Mouse (Mus musculus) layer of hippocampus, adult 18-20 months (tissue): ENCODE results near the gene Xpo5. TPM values are rescaled to one million over a fixed set of nuclear protein-coding genes. Genes with fewer than 3 reads are reported as not detected.
A peak's percentile ranks its signal among the peaks of the same experiment; 100 is the strongest.

Source experiments
- DNase-seq, 2 experiments: peaks; one replicate each; pipeline ENCODE4 v3.0.0; 2022; ENCODE audit warnings: low spot score in 2 of 2
- long read RNA-seq: library from polyadenylated mRNA; stranded (forward); transcript quantifications from one replicate; pipeline ENCODE4 v2.0.0, GENCODE M21; 2021
- total RNA-seq, 2 experiments: library from RNA; stranded (reverse); gene quantifications; 2 replicates each; pipeline ENCODE4 v1.2.3; 2021

Gene Xpo5
- total RNA-seq = 10 to 100 TPM; 46.6 to 47.2 TPM
- long read RNA-seq, full-length matches to known transcripts = 8 of 26 reads
- long read RNA-seq, partial matches to known transcripts = 15 of 26 reads
- long read RNA-seq, other reads (novel, unspliced or antisense) = 3 of 26 reads

DNA sequence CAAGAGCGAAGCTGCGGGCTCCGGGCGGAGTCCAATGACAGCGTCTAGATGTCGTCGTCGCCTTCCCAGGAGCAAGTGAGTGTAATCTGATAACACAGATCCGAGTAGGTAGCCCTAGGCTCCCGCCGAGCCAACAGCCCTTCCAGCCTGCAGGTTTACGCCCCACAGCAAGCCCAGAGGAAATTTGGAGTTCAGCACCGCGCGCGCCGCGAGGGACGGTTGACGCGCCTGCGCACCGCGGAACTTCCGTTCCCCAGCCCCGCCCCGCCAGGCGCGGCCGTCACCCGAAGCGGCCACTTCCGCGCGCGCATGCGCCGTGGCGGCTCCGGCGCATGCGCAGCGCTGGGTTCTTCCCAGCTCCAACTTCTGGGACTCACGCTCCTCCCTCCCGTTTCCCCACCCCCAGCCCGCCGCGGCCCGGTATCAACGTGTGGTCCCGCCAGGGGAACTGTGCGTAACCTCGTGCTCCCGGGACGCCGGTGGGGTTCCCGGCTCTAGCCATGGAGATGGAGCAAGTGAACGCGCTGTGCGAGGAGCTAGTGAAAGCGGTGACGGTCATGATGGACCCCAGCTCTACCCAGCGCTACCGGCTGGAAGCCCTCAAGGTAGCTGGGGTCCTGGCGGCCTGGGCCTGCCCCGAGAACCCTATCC is at the start of gene Xpo5, which contains the start of gene Polh:
TSS of gene Xpo5 (plus strand) at position 362 of the 651 bp plus-strand sequence.
TSS of gene Polh (minus strand) at position 225 of the 651 bp plus-strand sequence.
- peak; percentile 92 to 94 for DNase-seq

DNA sequence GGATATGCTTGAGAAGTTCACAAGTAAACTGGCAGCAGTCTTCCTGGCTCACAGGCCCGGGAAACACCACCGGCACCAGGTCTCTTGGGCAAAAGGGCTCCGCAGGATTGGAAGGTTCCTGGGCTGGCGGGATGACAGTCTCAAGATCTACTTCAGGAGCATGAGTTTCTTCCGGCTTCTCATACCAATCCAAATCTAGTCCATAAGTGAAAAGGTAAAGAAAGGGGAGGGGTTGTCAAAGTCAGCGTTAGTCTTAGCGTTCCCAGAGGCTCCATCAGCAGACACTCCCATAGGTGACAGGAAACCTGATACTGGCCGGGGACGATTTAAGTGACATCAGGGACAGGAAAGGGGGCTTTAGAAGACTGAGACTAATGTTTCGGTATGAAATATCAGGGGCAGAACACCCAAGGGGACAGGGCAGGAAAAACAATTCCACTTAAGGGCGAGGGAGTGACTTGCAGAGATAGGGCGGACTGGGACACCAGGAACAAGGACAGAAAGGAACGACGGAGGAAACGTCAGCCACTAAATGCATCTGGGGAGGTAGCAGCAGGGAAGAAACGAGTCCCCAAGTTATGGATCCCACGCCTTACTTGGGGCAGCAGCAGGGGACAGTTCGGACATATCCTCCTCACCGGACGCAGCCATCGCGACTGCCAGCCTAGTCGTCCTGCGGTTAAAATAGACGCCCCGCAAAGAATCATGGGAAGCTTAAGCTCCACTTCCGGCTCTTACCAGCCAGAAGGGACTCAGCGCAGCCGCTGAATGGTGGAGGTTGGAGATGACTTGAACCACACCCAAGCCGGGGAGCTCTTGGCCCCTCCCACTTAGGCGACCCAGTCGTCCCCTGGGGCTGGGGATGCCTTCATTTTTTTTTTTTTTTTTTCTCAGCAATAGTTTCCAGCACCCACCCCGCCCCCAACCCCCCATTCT is 49.5 kb upstream of the Xpo5 start, which contains the start of gene Mad2l1bp:
TSS of gene Mad2l1bp (minus strand) at position 707 of the 936 bp plus-strand sequence.
- peak; percentile 78 to 92 for DNase-seq

DNA sequence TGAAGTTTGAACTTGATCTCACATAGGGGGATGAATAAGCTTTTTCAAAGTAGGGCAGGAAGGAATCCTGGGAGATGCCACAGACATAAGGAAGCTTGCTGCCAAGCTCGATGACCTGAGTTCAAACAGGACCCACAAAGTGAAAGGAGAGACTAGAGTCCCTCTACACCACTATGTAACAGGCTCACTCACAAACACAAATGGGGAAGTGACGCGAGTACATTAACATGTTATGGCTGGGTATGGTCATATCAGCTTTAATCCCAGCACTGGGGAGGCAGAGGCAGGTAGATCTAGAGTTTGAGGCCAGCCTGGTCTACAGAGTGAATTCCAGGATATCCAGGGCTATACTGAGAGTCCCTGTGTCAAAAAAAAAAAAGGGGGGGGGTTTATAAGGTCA is 48.2 kb upstream of the Xpo5 start:
- no peak for DNase-seq

DNA sequence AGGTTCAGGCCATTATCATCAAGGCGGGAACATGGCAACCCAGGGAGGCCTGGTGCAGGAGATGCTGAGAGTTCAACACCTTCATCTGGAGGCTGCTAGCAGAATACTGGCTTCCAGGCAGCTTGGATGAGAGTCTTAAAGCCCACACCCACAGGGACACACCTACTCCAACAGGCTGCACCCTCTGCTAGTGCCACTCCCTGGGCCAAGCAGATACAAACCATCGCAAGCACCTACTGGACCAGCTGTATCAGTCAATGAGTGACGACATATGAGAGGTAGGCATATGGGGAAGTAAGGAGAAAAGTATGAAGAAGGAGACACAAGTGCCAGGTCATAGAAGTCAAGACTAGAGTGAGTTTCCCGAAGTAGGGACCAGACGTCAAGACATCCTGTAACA is 45.9 kb upstream of the Xpo5 start:
- no peak for DNase-seq

DNA sequence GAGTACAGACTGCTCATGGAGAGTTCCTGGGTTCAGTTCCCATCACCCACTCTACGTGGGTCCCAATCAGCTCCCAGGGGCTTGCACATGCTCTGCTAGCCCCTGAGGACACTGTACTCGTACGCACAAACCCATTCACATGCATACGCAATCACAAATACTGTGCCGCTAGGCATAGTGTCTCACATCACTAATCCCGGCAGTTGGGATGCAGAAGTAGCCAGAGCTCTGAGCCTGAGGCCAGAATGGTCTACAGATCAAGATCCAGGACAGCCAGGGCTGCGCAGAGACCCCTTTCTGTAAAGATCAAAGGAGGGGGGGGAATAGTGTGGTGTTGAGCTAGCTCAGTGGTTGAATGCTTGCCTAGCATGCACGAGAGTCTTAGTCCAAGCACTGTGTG is 45.5 kb upstream of the Xpo5 start:
- DNase-seq = no peak

DNA sequence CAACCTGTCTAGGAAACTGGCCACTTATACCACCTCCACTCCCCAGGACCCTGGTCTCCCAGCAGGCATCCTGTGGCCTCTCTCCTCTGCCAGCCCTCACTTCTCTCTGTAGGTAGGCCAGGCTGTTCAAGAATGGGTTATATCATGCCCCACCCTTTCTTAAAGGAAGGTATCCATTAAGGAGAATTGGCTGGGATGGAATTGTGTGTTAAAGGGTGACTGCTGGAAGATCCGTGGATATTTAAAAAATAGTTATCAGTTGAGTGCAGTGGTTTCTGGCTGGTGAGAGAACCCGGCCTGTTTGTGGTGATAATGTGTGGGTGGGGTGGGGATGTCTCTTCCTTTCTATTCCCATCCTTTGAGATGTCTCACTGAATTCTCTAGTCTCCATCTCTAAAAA is 43.3 kb upstream of the Xpo5 start:
- DNase-seq = no peak

DNA sequence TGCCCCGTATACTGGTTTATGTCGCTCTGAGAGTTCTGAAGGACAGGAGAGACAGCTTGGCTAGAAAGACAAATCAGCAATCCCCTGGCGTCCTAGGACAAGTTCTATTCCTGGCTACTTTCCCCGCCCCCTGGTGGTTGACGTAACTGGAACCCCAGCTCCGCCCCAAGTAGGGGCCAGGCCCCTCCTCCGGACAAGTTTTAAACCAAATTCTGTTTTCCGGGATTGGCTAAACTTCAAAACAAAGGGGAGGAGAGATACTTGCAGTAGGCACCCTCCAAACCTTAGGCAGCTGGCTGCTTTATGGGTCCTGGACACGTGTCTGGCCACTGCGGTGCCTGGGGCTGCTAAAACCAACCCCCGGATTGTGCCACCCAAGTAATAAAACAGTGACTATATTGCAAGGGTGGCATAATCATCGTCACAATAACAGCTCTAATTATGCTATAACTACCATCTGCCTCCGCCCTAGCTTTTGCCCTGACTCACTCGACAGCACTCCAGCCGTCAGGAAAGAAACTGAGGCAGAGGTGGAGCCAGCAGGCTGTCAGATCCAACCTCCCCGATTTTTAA is 42.4 kb upstream of the Xpo5 start:
- DNase-seq = peak; percentile 79 to 87

DNA sequence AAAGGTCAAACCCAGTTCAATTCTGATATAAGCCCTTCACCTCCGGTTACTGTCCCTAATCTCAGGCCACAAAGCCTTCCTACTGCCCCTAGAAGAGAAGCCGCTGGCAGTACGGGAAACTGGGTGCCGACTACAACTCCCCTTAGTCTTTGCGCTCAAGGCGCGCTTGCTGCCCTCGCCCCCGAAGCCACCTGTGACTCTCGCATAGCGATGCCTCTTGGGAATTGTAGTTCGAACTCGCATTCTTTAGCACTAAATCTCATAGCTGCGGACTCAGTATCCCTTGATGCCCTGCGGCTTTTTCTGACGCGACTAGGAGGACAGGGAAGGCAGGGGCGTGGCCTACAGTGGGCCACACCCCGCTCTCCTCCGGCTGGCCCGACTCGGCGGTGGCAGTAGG is 41.9 kb upstream of the Xpo5 start, which contains the start of gene Gtpbp2:
TSS of gene Gtpbp2 (plus strand) at position 347 of the 400 bp plus-strand sequence.
- peak; percentile 97 to 98 for DNase-seq

DNA sequence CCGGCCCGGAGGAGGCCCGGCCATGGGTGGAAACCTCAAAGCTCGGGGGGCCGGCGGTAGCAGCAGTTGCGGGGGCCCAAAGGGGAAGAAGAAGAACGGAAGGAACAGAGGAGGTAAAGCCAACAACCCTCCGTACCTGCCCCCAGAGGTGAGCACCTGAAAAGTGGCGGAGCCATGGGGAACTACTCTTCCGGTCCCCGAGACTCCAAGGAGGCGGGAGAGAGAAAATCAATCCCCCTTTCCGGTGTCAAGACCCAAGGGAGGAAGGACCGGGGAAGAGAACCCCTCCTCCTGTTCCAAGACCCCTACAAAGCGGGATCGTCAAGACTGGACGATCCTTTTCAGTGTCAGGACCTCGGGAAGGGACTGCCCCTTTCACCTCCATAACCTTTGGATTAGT is 41.4 kb upstream of the Xpo5 start:
- DNase-seq = no peak

DNA sequence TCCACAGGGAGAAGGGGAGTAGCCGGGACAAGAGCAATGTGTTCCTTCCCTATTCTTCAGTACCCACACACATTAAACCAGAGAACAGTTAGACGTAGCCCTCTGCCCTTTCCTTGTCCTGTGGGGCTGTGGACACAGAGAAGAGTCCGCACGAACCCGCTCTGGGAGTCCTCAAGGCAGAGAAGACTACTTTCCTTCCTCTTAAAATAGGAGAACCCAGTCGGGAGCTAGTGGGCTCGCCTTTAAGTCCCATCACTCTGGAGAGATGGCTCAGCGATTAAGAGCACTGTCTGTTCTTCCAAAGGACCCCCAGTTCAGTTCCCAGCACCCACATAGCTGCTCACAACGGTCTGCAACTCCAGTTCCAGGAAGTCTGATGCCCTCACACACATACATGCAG is 40.9 kb upstream of the Xpo5 start:
- DNase-seq = no peak

DNA sequence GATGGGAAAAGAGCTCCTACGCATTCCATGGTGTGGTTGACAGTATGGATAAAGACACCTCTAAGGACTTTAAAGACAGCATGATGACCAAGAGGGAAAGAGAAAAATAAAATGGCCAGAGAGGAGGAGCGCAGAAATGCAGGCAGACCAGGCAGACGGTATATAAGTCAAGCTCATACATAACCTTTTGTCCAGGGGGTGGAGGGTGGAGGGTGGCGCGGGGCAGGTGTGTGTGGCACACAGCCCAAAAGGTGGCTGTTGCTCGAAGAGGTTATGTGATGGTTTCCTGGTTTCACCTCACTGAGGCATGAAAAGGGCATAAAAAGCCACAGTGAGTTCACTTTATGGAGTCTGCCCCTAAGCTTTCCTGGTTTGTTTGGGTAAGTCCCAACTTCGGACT is 40.0 kb upstream of the Xpo5 start:
- no peak for DNase-seq

DNA sequence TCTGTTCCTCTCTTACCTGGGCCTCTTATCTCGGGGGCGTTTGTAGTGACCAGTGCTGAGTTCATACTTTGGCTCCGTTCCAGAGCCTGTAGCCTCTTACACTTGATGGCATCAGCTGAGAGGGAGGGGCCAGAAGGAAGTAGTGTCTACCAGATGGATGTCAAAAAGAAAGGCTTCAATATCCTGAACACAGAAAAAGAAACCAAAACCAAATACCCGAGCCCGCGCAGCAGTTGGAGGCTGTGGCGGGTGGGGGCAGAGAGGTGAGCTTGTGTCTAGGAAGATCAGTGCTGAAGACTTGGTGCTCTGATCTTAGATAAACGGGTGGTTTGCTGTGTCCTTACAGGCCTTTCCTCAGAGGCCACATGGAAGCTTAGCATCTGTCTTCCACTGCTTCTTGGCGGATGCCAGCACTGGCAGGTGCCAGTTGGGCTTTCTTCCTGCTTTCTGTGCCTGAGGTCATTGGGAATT is 39.6 kb upstream of the Xpo5 start:
- no peak for DNase-seq

DNA sequence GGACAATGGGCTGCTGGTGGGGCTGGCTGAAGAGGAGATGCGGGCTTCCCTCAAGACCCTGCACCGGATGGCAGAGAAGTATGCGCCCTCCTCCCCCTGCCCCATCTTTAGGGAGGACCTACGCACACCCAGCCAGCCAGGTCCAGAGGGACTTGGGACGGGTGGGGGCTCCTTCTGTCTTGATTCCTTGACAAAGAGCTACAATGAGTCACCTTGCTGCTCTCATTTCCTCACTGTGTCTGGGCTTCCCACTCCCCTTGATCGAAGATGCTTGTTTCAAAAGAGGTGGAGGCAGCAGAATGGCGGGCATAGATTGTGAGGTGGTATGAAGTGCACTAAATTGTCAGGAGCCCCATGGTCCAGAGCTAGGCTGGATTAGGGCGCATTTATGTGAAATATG is 38.3 kb upstream of the Xpo5 start:
- DNase-seq = no peak

DNA sequence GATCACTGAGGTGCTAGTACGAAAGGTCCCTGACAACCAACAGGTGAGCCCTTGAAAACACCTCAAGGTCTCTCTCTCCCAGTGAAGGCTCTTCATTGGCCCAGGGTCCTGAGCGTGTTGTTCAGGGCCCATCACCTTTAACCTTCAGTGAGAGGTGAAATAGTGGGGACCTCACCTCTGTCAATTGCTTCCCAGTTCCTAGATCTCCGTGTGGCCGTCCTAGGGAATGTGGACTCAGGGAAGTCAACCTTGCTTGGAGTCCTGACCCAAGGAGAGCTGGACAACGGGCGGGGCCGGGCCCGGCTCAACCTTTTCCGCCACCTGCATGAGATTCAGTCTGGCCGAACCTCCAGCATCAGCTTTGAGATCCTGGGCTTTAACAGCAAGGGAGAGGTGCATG is 37.8 kb upstream of the Xpo5 start:
- no peak for DNase-seq

DNA sequence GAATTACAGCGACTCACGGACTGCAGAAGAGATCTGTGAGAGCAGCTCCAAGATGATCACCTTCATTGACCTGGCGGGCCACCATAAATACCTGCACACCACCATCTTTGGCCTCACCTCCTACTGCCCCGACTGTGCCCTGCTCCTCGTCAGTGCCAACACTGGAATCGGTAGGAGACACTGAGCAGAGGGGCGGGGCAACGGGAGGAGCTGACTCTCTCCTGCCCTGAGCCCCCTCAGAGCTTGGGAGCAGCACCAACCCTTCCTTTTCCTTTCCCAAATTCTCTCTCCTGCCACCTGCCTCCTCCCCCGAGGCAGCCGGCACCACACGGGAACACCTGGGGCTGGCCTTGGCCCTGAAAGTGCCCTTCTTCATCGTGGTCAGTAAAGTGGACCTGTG is 37.1 kb upstream of the Xpo5 start:
- DNase-seq = no peak

DNA sequence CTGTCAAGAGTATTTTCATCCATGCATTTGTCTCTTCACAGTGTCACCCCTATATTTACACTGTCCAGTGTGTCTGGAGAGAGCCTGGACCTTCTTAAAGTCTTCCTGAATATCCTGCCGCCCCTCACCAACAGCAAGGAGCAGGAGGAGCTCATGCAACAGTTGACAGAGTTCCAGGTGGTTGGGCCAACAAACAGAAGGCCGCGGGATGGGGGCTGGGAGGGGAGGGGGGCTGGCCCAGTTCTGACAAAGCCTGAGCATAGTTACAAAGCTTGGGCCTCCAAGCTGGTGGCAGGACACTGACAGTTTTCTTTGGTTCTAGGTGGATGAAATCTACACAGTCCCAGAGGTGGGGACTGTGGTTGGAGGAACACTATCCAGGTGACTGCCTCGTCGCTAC is 36.3 kb upstream of the Xpo5 start:
- no peak for DNase-seq

DNA sequence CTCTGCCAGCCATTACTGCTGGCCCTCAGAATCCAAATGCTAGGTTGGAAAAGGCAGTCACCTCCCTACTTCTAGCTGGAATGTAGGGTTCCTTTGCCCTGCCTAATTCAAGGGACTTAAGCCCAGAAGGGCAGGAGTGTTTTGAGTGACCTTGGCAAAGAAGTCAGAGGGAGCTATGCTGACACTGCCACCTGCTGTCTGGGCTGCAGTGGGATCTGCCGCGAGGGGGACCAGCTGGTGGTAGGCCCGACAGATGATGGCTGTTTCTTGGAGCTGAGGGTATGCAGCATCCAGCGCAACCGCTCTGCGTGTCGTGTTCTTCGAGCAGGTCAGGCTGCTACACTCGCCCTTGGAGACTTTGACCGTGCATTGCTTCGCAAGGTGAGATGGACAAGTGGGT is 35.6 kb upstream of the Xpo5 start:
- DNase-seq = no peak

DNA sequence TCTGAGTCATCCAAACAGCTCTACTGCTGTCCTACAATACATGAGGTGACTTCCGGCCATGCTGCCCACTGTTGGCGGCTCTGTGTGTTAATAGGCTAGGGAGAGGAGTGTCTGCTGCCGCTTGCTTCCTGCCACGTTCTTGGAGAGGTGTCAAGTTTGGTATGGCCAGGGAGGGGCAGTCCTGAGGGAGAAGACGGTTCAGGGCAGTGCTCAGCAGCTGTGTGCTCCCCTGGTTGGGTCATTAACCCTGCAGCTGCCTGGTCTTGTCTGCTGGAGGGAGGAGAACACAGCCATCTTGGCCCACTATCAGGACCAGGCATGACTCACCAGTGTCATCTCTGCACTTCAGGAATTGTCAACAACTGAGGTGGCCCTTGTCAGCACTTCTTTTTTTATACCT is 34.3 kb upstream of the Xpo5 start:
- no peak for DNase-seq

DNA sequence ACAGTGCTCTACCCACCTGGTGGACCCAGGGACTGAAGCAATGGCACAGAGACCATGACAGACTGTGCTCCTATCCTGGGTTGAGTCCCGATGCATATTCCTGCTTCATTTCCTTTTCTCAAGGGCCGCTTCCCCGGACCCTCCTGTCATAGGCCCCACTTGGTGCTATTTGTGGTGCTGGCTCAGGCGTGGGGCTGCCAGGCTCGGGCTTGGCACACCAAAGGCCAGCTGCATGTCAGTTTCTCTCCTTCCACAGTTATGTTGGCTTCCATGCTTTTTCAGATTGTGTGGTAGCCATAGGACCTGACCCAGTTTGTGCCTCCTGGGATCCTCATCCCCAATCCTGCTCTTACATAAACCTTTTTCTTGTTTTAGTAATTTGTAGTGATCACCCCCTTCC is 33.8 kb upstream of the Xpo5 start:
- DNase-seq = no peak

DNA sequence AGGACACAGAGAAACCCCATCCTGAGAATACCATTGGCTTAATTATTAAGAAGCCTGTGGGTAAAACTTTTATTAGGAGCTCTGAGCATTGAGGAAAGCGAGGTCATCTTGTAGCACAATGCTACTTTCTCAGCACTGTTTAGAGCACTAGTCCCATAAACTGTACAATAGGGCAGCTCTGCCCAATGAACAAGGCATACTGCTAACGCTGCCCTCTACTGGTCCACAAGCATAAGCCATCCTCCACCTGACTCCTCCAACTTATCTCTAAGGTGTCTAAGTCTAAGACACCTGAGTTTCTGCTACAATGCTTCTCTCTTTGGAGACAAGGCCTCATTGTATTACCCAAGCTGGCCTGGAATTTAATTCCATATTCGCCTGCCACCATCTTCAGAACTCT is 32.0 kb upstream of the Xpo5 start:
- no peak for DNase-seq

DNA sequence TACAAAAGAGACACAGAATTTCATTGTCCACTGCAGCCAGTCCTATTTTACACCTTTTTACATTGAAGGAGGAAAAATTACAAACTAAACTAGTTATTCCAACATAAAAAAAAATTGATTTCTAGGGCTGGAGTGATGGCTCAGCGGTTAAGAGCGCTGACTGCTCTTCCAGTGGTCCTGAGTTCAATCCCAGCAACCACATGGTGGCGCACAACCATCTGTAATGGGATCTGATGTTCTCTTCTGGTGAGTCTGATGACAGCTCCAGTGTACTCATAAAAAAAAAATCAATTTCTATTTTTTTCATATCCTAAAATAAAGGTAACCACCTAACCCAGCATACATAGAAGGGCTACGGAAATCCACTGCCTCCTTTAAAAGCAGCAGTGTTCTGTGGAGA is 20.3 kb upstream of the Xpo5 start:
- DNase-seq = peak in 1 of 2 experiments; percentile 65

DNA sequence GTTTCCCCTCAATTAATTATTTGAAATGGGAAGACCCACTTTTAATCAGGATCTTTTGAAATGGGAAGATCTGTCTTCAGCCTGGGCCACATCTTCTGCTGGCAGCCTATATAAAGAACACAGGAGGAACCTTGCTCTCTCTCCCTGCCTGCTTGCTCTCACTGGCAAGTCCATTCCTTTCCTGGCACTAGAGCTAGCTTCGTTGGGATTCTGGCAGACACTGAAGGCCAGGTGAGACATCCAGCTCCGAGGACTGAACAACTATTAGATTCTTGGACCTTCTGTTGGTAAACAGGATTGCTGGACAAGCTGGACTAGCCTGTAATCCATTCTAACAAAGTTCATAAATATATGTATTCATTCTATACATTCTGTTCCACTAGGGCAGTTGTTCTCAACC is 13.8 kb upstream of the Xpo5 start:
- DNase-seq = no peak
